Mouse (Mus musculus): ENCODE measurements around the gene Pigz.
"Not testable (repeated sequence)": the region's sequence is repeated elsewhere in the genome, so short reads cannot be mapped to it uniquely, and the experiment has no call there.

The Pigz gene

DNA sequence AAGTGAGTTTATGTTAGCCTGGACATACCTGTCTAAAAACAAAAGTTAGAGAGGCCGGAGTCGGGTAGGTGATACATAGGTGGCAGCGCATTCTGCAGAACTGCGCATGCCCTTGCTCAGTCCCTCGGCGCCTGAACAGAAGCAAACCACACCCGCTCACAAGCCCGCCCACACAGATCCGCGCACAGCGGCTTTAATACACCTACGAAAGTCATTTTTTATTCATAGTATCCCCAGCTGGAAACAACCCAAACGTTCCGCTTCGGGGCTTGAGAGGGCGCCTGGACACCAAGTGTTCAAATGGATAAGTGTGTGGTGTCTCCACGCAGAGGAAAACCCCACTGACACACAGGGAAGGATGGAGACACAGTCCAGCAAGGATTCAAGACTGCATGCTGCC lies 2.3 kb upstream of the Pigz start:
- no peak for DNase-seq (ENCODE audit: extremely low spot score, low read depth, low spot score)

DNA sequence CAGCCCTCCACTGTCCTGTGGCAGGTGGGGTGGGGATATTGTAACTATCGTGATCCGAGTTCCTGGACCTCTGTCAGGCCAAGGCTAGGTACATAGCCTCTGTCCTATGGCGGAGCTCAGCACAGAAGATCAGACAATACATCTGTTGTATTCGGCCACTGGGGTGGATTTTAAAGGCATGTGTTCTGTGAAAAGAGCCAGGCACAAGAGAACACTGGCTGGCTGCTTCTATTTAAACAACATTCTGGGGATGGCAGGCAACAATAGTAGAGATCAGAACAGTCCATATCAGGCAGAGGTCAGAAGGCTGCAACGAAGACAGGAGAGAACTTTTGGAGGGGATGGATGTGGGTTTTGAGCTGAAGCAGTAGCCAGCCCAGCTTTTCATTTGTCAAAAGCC lies 1.4 kb upstream of the Pigz start:
- DNase-seq (ENCODE audit: extremely low spot score, low read depth, low spot score): no peak

DNA sequence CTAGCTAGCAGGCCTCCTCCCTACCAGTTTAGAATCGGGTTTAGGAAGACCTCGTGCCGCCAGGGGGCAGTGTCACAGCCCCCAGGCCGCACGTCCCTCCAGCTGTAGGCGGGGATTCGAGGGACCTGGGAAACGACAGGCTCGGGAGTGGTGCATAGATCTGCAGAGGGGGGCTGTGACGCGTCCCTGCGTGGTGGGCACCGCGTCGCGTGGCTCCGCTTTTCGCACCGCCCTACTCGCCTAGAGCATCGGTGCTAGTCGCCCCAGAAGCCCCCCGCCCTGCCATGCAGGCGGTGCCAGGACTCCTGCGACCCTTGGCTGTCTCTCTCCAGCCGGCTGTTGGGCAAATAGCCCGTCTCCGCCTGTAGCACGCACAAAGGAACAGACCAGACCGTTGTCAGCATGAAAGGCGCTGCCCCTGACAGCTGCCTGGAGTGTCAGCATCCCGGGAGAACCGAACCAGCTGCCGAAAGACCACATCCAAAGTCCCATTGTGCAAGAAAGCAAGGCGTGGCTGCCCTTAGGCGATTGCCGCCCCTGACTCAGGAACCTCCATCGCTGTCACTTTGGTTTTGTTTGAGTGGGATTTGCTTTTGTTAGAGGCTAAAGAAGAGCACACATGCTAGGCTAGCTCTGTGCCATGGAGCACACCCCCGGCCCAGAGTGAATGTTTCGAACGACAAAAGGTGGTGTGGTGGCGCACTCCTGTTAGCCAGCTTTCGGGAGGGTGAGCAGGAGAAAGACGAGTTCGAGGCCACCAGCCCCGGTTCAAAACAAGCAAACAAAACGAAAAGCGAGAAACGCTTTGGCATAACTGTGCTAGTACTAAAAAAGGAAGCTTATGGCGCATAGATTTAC lies 582 bp upstream of the Pigz start:
- peak; percentile 86 for DNase-seq (ENCODE audit: extremely low spot score, low read depth, low spot score)

DNA sequence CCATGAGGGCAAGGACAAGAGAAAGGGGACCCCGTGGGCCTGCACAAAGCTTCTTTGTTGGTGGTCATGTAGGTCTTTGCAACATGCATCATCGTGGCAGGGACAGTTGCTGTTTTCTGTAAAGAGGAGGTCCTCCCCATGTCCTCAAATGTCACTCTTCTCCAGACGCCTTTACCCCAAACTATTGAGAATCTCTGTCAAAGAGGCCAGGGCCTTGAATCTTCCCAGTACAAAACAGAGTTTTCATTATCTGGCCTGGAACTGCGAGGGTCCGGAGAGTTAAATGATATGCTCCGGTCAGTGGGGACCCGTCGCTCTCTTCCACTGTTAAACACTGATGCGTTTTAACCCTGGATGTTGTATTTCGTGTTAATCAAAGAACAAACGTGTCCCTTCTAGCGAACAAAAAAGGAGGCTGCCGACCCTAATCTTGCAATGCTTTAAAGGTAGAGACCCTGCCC lies 929 bp downstream of the Pigz start:
- DNase-seq (ENCODE audit: extremely low spot score, low read depth, low spot score): no peak

DNA sequence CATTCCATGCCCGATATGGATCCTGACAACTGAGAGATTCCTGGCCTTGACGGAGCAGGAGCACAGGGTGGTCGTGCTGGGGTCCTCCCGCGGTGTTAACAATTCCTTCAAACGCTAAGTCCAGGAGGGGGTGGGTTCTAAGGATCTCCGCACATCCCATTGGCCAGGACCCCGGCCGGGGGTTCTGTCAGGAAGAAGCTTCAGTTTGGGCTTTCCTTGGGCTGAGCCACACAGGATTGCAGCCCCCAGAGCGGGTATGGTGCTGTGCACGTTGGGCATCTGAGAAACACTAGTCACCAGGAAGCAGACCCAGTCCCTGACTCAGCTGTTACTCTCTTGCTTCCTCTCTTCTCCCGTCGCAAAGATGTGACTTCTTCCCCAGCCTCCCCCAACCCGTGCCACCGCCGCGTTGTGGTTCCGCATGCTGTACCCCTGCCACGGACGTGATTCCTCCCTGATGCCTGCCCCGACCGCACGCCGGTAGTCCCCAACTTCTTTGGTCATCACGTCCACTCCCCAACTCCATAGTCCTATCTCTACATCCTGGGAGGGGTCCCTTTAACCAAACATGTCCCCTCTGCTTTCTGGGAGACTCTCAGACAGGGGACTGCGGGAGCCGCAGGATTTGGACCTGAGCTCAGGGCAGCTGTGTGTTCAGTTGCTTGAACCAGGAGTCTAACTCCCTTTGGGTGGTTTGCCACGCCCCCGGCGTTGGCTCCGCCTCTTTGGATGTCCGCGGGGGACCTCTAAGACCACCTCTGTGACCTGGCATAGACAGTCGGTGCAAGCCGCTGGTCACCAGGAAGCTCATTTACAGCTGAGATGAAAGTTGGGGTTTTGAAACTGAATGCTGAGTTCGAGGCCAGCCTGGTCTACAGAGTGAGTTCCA lies 1.7 kb downstream of the Pigz start:
- no peak for DNase-seq (ENCODE audit: extremely low spot score, low read depth, low spot score)

DNA sequence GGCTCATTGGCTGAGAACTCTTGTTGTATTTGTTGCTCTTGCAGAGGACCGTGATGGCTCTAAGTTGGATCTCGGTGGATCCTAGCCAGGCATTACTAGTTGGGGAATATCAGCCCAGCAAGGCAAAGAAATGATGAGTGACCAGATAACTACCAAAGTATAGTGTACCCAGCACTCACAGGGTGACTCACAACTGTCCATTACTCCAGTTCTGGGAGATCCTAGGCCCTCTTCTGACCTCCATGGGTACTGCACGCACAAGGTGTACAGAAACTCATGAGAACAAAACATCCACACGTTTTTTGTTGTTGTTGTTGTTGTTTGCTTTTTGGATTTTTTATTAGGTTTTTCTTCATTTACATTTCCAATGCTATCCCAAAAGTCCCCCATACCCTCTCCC lies 2.9 kb downstream of the Pigz start:
- DNase-seq (ENCODE audit: extremely low spot score, low read depth, low spot score): no peak

DNA sequence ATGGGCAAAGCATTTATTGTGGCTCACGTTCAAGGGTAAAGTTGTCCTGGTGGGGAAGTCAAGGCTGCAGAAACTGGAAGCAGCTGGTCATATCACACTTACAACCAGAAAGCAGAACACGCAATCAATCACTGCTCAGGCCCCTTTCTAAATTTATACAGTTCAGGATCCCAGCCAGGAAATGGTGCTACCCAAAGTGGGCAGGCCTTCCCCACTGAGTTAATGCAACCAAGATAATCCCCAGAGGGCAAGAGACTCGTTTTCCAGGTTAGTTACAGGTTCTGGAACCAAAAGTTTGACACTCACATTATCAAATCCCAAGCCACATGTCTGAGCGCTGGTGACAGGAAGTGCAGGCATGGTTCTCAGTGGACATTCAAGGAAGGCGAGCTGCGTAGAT lies 5.2 kb downstream of the Pigz start:
- no peak for DNase-seq (ENCODE audit: extremely low spot score, low read depth, low spot score)

DNA sequence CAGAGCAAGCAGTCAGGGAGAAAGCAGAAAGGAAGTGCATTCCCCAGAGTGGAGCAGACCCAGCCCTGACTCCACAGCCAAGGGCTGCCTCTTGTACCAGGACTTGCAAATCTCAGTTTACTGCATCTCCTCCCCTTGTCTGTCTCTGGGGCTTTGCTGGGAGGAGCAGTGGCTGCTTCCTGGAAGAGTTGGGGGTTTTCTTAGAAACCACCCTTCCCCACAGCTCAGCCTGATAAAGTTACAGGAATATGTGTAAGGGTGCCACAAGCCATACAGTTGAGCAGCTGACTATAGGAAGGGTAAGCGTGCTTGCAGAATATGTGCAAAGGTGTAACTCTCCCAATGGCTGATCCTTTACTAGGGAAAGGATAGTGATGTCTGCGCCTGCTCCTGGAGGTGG lies 6.9 kb downstream of the Pigz start:
- no peak for DNase-seq (ENCODE audit: extremely low spot score, low read depth, low spot score)

DNA sequence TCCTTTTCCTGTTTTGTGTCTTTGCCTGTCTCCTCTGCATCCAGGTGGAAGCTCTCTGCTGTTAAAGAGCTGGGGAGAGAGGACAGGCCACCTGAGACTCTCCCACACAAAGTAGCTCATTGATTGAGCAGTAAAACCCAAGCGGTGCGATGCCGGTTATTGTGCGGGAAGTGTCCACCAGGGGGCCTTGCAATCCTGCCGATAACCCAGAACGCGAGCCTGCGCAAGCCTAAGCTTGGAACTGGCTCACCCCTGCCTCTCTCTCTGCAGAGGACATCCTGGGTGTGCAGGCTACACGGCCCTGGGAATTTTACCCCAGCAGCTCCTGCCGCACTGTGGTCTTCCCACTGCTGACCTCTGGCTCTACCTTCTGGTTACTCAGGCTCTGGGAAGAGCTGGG lies 10.3 kb downstream of the Pigz start:
- no peak for DNase-seq (ENCODE audit: extremely low spot score, low read depth, low spot score)

DNA sequence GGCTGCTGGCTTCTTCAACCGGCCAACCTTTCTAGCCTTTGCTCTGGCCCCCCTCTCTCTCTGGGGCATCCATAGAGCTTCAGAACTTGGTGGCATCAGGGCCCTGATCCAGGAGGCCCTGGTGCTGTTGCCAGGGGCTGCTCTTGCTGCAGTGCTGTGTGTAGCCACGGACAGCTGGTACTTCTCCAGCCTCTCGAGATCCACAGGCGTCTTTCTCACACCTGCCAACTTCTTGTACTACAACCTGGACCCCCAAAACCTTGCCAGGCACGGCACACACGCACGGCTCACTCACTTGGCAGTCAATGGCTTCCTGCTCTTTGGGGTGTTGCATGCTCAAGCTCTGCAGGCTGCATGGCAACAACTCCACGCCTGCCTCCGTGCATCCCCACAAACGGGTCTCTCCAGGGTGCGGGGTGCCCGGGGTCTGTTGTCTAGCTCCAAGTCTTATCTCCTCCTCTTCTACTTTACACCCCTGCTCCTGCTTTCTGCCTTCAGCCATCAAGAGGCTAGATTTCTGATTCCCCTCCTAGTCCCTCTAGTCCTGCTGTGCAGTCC lies 11.1 kb downstream of the Pigz start:
- DNase-seq (ENCODE audit: extremely low spot score, low read depth, low spot score): no peak

DNA sequence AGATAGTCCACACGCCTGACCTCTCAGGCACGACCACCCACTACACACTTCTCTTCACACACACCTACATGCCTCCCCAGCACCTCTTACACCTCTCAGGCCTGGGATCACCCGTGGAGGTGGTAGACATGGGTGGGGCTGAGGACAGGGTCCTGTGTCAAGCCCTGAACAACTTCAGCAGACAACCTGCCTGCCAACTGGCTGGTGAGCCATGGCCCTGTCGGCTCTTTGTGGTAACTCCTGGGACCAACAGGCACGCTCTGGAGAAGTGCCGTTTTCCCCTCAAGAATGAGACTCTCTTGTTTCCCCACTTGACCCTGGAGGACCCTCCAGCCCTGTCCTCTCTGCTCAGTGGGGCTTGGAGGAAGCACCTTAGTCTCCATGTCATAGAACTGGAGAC lies 11.7 kb downstream of the Pigz start:
- no peak for DNase-seq (ENCODE audit: extremely low spot score, low read depth, low spot score)

DNA sequence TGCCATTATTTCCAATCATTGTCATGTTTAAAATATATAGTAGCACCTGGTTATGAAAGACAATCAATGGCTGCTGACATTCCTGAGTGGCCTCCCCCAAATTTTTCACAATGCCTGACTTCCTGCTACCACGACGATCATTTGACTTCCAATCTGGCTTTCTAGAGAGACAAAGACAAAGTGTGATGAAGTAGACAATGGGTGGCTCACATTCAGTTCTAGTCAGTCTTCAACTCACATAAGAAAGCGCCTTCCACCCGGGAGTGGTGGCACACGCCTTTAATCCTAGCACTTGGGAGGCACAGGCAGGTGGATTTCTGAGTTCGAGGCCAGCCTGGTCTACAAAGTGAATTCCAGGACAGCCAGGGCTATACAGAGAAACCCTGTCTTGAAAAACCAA lies 12.3 kb downstream of the Pigz start:
- DNase-seq (ENCODE audit: extremely low spot score, low read depth, low spot score): not testable (repeated sequence)

DNA sequence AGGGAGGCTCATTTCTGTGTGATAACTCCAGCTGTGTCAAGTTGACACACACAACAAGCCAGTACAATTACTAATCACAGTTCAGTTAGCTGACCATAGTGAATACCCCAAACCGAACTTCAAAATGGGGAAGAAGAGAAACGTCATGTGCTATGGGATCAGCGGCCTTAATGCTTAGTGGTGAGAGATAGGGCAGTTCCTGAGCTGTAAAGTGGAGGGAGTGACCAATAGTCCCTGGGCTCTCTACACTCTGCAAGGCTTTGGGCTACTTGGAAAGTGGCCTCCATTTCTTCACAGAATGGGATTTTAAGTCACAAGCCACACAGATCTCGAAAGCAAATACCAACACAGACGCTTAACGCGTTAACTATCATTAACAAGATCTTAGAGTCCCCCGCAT lies 13.7 kb downstream of the Pigz start:
- DNase-seq (ENCODE audit: extremely low spot score, low read depth, low spot score): no peak

DNA sequence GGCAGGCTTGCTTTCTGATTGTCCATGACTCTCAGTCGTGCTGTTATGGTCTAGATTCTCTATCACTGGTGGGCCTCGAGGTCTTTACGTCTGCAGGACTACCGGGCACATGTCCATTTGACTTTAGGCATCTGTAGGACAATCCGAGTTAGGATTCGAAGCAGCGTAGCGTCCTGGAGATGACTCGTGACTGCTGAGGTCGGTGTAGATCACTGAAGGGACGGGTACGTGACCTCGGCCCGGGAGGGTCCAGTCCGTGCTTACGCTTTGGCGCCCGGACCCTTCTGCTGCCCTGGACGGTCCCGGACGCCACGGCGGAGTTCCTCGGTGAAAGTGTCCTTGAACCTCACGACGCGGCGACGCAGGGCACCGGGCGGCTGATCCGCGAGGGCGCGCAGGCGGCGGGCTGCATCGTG lies 14.3 kb downstream of the Pigz start:
- DNase-seq (ENCODE audit: extremely low spot score, low read depth, low spot score): no peak

DNA sequence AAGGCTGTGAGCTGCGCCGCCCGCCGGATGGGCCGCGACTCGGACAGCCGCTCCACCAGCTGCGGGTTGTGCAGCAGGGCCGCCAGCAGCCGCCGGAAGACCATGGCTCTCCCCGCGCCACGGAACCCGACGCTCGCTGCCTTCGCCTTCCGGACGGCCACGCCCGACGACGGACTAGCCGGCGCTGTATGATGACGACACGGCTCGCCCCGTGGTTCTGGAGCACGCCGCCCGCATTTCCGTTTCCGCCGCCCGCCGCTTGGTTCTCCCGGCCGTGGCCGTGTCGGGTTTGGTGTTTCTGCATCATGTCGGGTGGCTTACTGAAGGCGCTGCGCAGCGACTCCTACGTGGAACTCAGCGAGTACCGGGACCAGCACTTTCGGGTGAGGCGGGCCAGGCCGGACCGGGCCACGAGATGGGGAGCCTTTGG lies 14.7 kb downstream of the Pigz start, which contains the start of the genes 0610012G03Rik and Ncbp2:
TSS of gene 0610012G03Rik (minus strand) at position 150 of the 430 bp plus-strand sequence.
TSS of gene Ncbp2 (plus strand) at position 169 of the 430 bp plus-strand sequence.
- peak; percentile 72 for DNase-seq (ENCODE audit: extremely low spot score, low read depth, low spot score)

DNA sequence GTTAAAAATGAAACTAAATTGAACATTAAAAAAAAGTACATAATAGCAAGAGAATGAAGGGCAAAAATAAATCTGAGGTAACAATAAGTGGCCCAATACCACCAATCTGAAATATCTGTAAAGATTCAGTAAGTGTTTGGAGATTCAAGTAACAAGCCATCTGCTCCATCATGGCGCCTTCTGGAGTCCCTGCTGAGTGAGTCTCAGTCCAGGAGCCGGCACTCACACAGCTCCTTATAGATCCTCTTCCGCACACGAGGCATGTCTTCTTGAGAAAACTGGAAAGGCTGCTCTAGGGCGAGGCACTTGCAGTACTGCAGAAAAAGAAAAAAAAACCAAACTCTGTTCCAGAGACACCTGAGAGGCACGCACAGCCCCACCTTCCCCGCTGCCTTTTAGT lies 29.6 kb downstream of the Pigz start:
- no peak for DNase-seq (ENCODE audit: extremely low spot score, low read depth, low spot score)

DNA sequence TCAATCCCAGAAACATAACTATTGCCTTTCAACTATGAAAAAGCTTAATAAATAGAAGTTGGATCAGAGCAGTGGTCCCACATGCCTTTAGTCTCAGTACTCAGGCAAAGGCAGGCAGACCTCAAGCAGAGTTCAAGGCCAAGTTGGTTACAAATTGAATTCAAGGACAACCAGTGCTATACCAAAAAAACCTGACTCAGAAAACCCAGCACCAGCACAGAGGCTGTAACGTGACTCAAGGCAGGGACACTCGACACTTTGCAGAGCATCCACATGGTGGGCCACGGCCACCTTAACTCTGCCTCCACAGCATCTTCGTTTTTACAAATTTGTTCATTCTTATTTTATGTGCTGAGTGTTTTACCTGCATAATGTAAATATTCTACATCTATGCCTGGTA lies 41.6 kb downstream of the Pigz start:
- no peak for DNase-seq (ENCODE audit: extremely low spot score, low read depth, low spot score)

DNA sequence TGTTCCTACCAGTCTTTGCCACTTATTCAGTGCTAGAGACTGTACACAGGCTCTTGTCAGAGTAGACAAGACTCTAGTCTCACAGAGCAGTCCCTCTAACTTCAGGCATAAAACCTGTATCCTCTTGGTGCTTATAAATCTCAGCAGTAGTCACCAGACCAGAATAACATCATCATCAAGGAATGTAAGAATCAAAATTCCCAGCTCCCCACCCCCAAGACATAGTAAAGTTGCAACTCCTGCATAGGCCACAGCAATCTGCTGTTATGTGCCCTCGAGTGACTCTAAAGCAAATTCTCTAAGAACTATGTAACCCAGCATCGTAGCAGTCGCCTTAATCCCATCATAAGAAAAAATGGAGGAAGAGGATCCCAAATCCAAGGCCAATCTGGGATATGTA lies 45.9 kb downstream of the Pigz start:
- no peak for DNase-seq (ENCODE audit: extremely low spot score, low read depth, low spot score)

DNA sequence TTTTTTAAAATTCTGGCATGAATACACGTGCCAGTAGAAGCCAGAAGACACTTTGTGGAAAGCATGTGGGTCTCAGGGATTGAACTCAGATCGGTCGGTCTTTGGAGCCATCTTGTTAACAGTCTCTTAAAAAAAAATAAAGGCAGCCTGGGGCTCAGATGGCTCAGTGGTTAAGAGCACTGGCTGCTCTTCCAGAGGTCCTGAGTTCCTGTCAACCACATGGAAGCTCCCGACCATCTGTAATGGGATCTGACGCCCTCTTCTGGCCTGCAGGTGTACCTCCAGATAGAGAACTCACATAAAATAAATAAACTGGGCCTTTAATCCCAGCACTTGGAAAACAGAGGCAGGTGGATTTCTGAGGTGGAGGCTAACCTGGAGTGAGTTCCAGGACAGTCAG lies 47.3 kb downstream of the Pigz start:
- no peak for DNase-seq (ENCODE audit: extremely low spot score, low read depth, low spot score)

DNA sequence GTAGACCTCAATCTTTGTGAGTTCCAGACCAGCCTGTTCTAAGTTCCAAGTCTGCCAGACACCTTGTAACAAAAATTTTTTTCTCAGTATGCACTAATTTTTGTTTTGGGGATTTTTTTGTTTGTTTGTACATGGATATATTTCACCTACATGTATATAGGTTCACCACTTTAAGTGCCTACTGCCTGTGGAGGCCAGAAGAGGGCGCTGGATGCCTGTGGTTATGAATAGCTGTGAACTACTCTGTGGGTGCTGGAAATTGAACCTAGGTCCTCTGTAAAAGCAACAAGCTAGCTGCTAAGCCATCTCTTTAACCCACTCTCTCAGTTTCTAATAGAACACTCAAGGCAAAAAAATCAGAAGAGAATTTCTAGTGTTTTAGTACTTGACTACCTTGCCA lies 58.4 kb downstream of the Pigz start:
- DNase-seq (ENCODE audit: extremely low spot score, low read depth, low spot score): no peak

DNA sequence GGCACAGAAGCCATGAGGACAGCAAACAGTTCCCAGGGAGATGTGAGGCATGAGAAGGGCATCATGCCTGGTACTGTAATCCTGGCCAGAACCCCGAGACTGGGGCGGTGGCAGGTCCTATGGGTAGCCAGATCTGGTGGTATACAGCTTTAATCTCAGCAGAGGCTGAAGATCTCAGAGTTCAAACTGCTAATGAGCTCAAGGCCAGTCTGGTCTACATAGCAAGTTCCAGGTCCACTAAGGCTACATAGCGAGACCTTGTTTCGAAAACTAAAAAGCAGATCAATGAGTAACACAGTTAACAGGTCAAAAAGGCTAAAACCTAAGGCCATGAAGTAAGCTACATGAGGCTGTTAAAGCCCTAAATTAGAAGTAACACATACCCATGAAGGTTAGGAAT lies 59.5 kb downstream of the Pigz start:
- DNase-seq (ENCODE audit: extremely low spot score, low read depth, low spot score): no peak

DNA sequence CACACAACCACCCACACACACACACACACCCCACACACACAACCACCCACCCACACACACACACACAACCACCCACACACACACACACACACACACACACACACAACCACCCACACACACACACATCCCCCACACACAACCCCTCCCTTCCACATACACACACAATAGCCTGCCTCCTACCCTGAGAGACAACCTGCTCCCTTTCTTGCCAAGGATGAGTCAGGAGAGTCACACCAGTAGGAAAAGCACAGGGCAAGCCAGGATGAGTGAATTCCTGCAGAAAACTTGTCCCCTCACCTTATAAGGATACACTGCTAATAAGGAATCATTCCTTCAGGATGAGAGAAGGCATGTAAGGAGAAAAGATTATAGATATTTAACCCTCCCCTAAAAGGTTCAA lies 60.3 kb downstream of the Pigz start:
- no peak for DNase-seq (ENCODE audit: extremely low spot score, low read depth, low spot score)

Data from hindlimb bud, embryonic 11.5 days (tissue).